Comparison of ENCODE assay signal across 11 mouse cellular contexts in genomic region chr2:172934420-172934788, GRCm38 (mm10). TPM values are rescaled to one million over a fixed set of nuclear protein-coding genes. Genes with fewer than 3 reads are reported as not detected.
DNase-seq lines count a peak whose midpoint lies in the region; ATAC-seq and TF ChIP-seq lines count a peak whose summit lies in the region.
"Had no signal": no experiment of that assay in that cellular context is flagged by ENCODE, and none has a peak within 500 bp of the region (broad histone marks: within the 10 kb centered on the region; RNA-seq: fewer than 3 reads in every experiment).

No protein-coding gene starts in this region.

- H3K4me1 ChIP-seq in heart, embryonic 14.5 days (ENCODE audit: control insufficient read depth in 2 of 2, insufficient read depth in 2 of 2, low read length in 2 of 2): peaks cover 38 to 70% of the 10 kb centered on the region in 2 experiments
- peaks cover 30% of the 10 kb centered on the region for H3K4me1 ChIP-seq in hindbrain, embryonic 11.5 days (replicated peaks; ENCODE audit: control insufficient read depth, insufficient read depth, low read length)
- peaks cover 88% of the 10 kb centered on the region for H3K4me1 ChIP-seq in midbrain, embryonic 10.5 days

- no peaks in the 10 kb centered on the region for H3K9me3 ChIP-seq in heart, embryonic 14.5 days (ENCODE audit: control insufficient read depth, low read length)
- H3K9me3 ChIP-seq in hindbrain, embryonic 11.5 days (ENCODE audit: control insufficient read depth, low read length): no peaks in the 10 kb centered on the region
- no peaks in the 10 kb centered on the region for H3K9me3 ChIP-seq in midbrain, embryonic 10.5 days (replicated peaks)

- DNase-seq in heart, postnatal 36 days: no peak
- peak; percentile 62 for DNase-seq in brain, embryonic 14.5 days (ENCODE audit: low read depth)
- no peak for DNase-seq in hindbrain, embryonic 11.5 days (ENCODE audit: low spot score)
- peak; percentile 45 for DNase-seq in midbrain, embryonic 10.5 days (ENCODE audit: low spot score)
- no peak for DNase-seq in spleen, postnatal 4 days (ENCODE audit: low spot score in 2 of 2)
- no peak for DNase-seq in natural killer cell, adult 2 months (ENCODE audit: low spot score in 2 of 2)
- DNase-seq in frontal cortex, postnatal 10 days (ENCODE audit: low spot score in 2 of 2): no peak
- DNase-seq: cerebellum, adult 11-12 months; gastrocnemius, postnatal 14 days had no signal

- peak overlapping the region; percentile 88 for H3K4me2 ChIP-seq in heart, embryonic 14.5 days (ENCODE audit: low read length)
- peak overlapping the region; percentile 37 for H3K4me2 ChIP-seq in hindbrain, embryonic 11.5 days (replicated peaks; ENCODE audit: low read depth, low read length)

- peaks cover 11% of the 10 kb centered on the region; the same call in 1 of the 2 replicates for H3K36me3 ChIP-seq in heart, embryonic 14.5 days (ENCODE audit: control insufficient read depth, insufficient read depth, low read length)
- no peaks in the 10 kb centered on the region for H3K36me3 ChIP-seq in hindbrain, embryonic 11.5 days (ENCODE audit: control insufficient read depth, insufficient read depth, low read length)
- no peaks in the 10 kb centered on the region for H3K36me3 ChIP-seq in midbrain, embryonic 10.5 days

- TF ChIP-seq POLR2A in brain, embryonic 14.5 days (IDR thresholded peaks at IDR 0.05; ENCODE audit: borderline replicate concordance, extremely low read depth, insufficient read depth, insufficient read length, poor library complexity, severe bottlenecking): no peak

- H3K4me3 ChIP-seq in heart, embryonic 14.5 days (ENCODE audit: control insufficient read depth in 1 of 2, insufficient read depth in 1 of 2, low read depth in 1 of 2, low read length in 2 of 2): peak overlapping the region; percentile 8 to 23
- H3K4me3 ChIP-seq in hindbrain, embryonic 11.5 days (ENCODE audit: low read depth, low read length): peak overlapping the region; percentile 21; the same call in 1 of the 2 replicates
- H3K4me3 ChIP-seq in midbrain, embryonic 10.5 days: peak overlapping the region; percentile 47

- peak overlapping the region; percentile 91 for H3K9ac ChIP-seq in heart, embryonic 14.5 days (ENCODE audit: low read length)
- H3K9ac ChIP-seq in hindbrain, embryonic 11.5 days (ENCODE audit: low read depth, low read length): peak overlapping the region; percentile 45; the same call in 1 of the 2 replicates

- no peak for TF ChIP-seq CTCF in brain, embryonic 14.5 days (IDR thresholded peaks at IDR 0.05; ENCODE audit: borderline replicate concordance, extremely low read depth, insufficient read depth, insufficient read length)

- peaks cover 19% of the 10 kb centered on the region; the same call in 1 of the 2 replicates for H3K27me3 ChIP-seq in heart, embryonic 14.5 days (ENCODE audit: control insufficient read depth, insufficient read depth, low read length)
- H3K27me3 ChIP-seq in hindbrain, embryonic 11.5 days (ENCODE audit: control insufficient read depth, insufficient read depth, low read length): peaks cover 55% of the 10 kb centered on the region
- peaks cover 100% of the 10 kb centered on the region for H3K27me3 ChIP-seq in midbrain, embryonic 10.5 days (ENCODE audit: low read depth, poor library complexity, severe bottlenecking)

- ATAC-seq in heart, embryonic 14.5 days (ENCODE audit: insufficient number of reproducible peaks, insufficient read depth, low FRiP score, low read depth): no peak
- no peak for ATAC-seq in hindbrain, embryonic 11.5 days (ENCODE audit: low FRiP score)

- intact Hi-C loops in heart, postnatal 36 days (cut with DNase I): no loop called here

- peak overlapping the region; percentile 93 to 94 for H3K27ac ChIP-seq in heart, embryonic 14.5 days (replicated peaks in 1 of 2; ENCODE audit: control insufficient read depth in 1 of 2, insufficient read depth in 1 of 2, low read depth in 2 of 2, low read length in 2 of 2)
- H3K27ac ChIP-seq in hindbrain, embryonic 11.5 days (ENCODE audit: low read depth, low read length): peak overlapping the region; percentile 49; the same call in 1 of the 2 replicates
- peak overlapping the region; percentile 79 for H3K27ac ChIP-seq in midbrain, embryonic 10.5 days (replicated peaks)

- 7% methylated on average over 8 of the region's 8 CpGs for WGBS in heart, embryonic 14.5 days
- WGBS in hindbrain, embryonic 11.5 days: 2% methylated on average over 8 of the region's 8 CpGs
- WGBS in midbrain, embryonic 10.5 days: 3% methylated on average over 8 of the region's 8 CpGs

RNA-seq across cellular contexts. Expression of gene Bmp7, which starts 5.7 kb away (rescaled TPM):
- polyA plus RNA-seq in heart, embryonic 14.5 days (2014; fragmentation: Nextera tagmentation; extraction: Ambion mirVana): 50.5 and 53.7 TPM in 2 replicates
- 1 to 10 TPM; 1.1 to 1.2 TPM for total RNA-seq in heart, postnatal 36 days (2021)
- polyA plus RNA-seq in brain, embryonic 14.5 days (2012; rRNA removed): 14.8 and 26.0 TPM in 2 replicates
- 16.6 and 17.9 TPM in 2 replicates for polyA plus RNA-seq in hindbrain, embryonic 11.5 days (2014; fragmentation: Nextera tagmentation; extraction: Ambion mirVana)
- polyA plus RNA-seq in midbrain, embryonic 10.5 days (2016; fragmentation: Nextera tagmentation; extraction: Ambion mirVana): 14.7 and 14.8 TPM in 2 replicates

RNA-seq across cellular contexts. Expression of gene Spo11, which starts 43.1 kb away (rescaled TPM):
- 0.32 TPM in 1 of 2 replicates, not detected in the other for polyA plus RNA-seq in heart, embryonic 14.5 days (2014; fragmentation: Nextera tagmentation; extraction: Ambion mirVana)
- total RNA-seq in heart, postnatal 36 days (2021): not detected
- 1.6 and 1.7 TPM in 2 replicates for polyA plus RNA-seq in brain, embryonic 14.5 days (2012; rRNA removed)
- 0.71 and 0.74 TPM in 2 replicates for polyA plus RNA-seq in hindbrain, embryonic 11.5 days (2014; fragmentation: Nextera tagmentation; extraction: Ambion mirVana)
- polyA plus RNA-seq in midbrain, embryonic 10.5 days (2016; fragmentation: Nextera tagmentation; extraction: Ambion mirVana): 0.20 and 0.40 TPM in 2 replicates
- polyA plus RNA-seq: C2C12 had no signal

Comparison
In these comparisons a context has a peak if more than half of its experiments do, and no peak if none do; other contexts are left out.
1. DNase-seq: peak in brain, embryonic 14.5 days (single experiment) and midbrain, embryonic 10.5 days (single experiment); none in heart, postnatal 36 days (0 of 2), hindbrain, embryonic 11.5 days (single experiment), spleen, postnatal 4 days (0 of 2), natural killer cell, adult 2 months (0 of 2) and frontal cortex, postnatal 10 days (0 of 2).
2. Peak in every context shown above with its lines, with median percentiles within 50 percentile points of each other: H3K27ac ChIP-seq and H3K4me3 ChIP-seq.